Mouse (Mus musculus): ENCODE measurements at regions not wholly inside any gene's neighbourhood (a gene's known extent, or its start where the extent isn't known, plus 50 kb on each side); places are given as distances from the start of the nearest gene placed in this dataset.

- DNase-seq (ENCODE audit: extremely low spot score): no peak
Observed at GRCm38 (mm10) chr12:50709000-50709788, 60.3 kb upstream of the Prkd1 start.

GRCm38 (mm10) chr12:50698613-50699442 is 49.9 kb upstream of the Prkd1 start:
- peak; percentile 2 for DNase-seq (ENCODE audit: extremely low spot score)
